Mouse (Mus musculus) heart, postnatal 0 days (tissue): ENCODE measurements at regions not wholly inside any gene's neighbourhood (a gene's known extent, or its start where the extent isn't known, plus 50 kb on each side); places are given as distances from the start of the nearest gene placed in this dataset.

ENCODE experiments used
- CTCF ChIP-seq: IDR thresholded peaks from 2 replicates; pipeline ENCODE4 v1.5.1; 2016; ENCODE audit warnings: antibody characterized with exemption, control low read depth, low read depth
- EP300 ChIP-seq: IDR thresholded peaks from 2 replicates; pipeline ENCODE4 v1.6.1; 2016; ENCODE audit warnings: antibody characterized with exemption, low read depth

GRCm38 (mm10) chr4:95426563-95426962 lies 130.7 kb upstream of the Fggy start:
- no peak for TF ChIP-seq EP300
- TF ChIP-seq CTCF: no peak
